Mouse (Mus musculus): ENCODE results near the gene Gm37240. TPM values are rescaled to one million over a fixed set of nuclear protein-coding genes. Genes with fewer than 3 reads are reported as not detected.

Gene Gm37240
- polyA plus RNA-seq, 1 experiment from 2014 or later: 0.82 TPM

GRCm38 (mm10) chr3:84731003-84731402 is 1156.3 kb downstream of the Gm37240 start:
- no peak overlapping the region for H3K4me3 ChIP-seq (ENCODE audit: low read depth, low read length)
- H3K27me3 ChIP-seq (ENCODE audit: control insufficient read depth, insufficient read depth, low read length): no peaks in the 10 kb centered on the region
- no peak overlapping the region for H3K9ac ChIP-seq (ENCODE audit: low read length)
- H3K27ac ChIP-seq (ENCODE audit: low read depth, low read length): no peak overlapping the region
- 32% methylated on average over 5 of the region's 5 CpGs for WGBS
- ATAC-seq (ENCODE audit: insufficient read depth, low FRiP score, low TSS enrichment): no peak
- H3K4me1 ChIP-seq (ENCODE audit: control insufficient read depth, insufficient read depth, low read length): peaks cover 5% of the 10 kb centered on the region; the same call in 1 of the 2 replicates
- no peaks in the 10 kb centered on the region for H3K9me3 ChIP-seq (ENCODE audit: control insufficient read depth, low read length)
- no peaks in the 10 kb centered on the region for H3K36me3 ChIP-seq (ENCODE audit: control insufficient read depth, insufficient read depth, low read length)
- no peak for DNase-seq (ENCODE audit: low spot score)
- no peak overlapping the region for H3K4me2 ChIP-seq (ENCODE audit: low read depth)

- no peak for ATAC-seq (ENCODE audit: insufficient read depth, low FRiP score, low TSS enrichment)
- H3K9ac ChIP-seq (ENCODE audit: low read length): no peak overlapping the region
- H3K4me2 ChIP-seq (ENCODE audit: low read depth): no peak overlapping the region
- no peaks in the 10 kb centered on the region for H3K9me3 ChIP-seq (ENCODE audit: control insufficient read depth, low read length)
- H3K27me3 ChIP-seq (ENCODE audit: control insufficient read depth, insufficient read depth, low read length): no peaks in the 10 kb centered on the region
- H3K4me1 ChIP-seq (ENCODE audit: control insufficient read depth, insufficient read depth, low read length): peaks cover 5% of the 10 kb centered on the region; the same call in 1 of the 2 replicates
- H3K4me3 ChIP-seq (ENCODE audit: low read depth, low read length): no peak overlapping the region
- H3K36me3 ChIP-seq (ENCODE audit: control insufficient read depth, insufficient read depth, low read length): no peaks in the 10 kb centered on the region
- no peak for DNase-seq (ENCODE audit: low spot score)
- 80% methylated on average over 6 of the region's 6 CpGs for WGBS
- no peak overlapping the region for H3K27ac ChIP-seq (ENCODE audit: low read depth, low read length)
These were observed 1157.5 kb downstream of the Gm37240 start for GRCm38 (mm10) chr3:84729806-84730205.

- ATAC-seq (ENCODE audit: insufficient read depth, low FRiP score, low TSS enrichment): no peak
- H3K4me3 ChIP-seq (ENCODE audit: low read depth, low read length): no peak overlapping the region
- no peaks in the 10 kb centered on the region for H3K4me1 ChIP-seq (ENCODE audit: control insufficient read depth, insufficient read depth, low read length)
- no peaks in the 10 kb centered on the region for H3K36me3 ChIP-seq (ENCODE audit: control insufficient read depth, insufficient read depth, low read length)
- H3K27ac ChIP-seq (ENCODE audit: low read depth, low read length): no peak overlapping the region
- no peaks in the 10 kb centered on the region for H3K27me3 ChIP-seq (ENCODE audit: control insufficient read depth, insufficient read depth, low read length)
- no peaks in the 10 kb centered on the region for H3K9me3 ChIP-seq (ENCODE audit: control insufficient read depth, low read length)
- no peak for DNase-seq (ENCODE audit: low spot score)
- no peak overlapping the region for H3K4me2 ChIP-seq (ENCODE audit: low read depth)
- no peak overlapping the region for H3K9ac ChIP-seq (ENCODE audit: low read length)
- WGBS: 78% methylated on average over 5 of the region's 5 CpGs
These were observed 1163.3 kb downstream of the Gm37240 start for GRCm38 (mm10) chr3:84723996-84724395.

DNA sequence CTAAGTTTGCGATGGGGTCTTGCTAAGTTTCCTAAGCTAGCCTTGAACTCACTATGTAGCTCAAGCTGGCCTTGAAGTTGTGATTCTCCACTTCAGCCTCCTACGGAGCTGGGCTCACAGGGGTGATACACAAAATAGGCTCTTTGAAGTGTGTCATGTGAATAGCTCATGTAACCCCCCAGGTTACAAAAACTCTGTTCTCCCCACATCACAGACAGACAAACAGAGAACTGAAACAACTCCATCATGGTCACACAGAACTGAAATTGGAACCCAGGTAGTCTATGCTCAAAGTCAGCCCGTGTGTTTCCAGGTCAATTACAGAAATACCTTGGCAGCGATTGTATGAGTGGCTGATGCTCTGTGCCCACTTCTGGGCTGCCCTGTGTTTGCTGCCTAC is 1164.6 kb downstream of the Gm37240 start:
- ATAC-seq (ENCODE audit: insufficient read depth, low FRiP score, low TSS enrichment): no peak
- H3K27me3 ChIP-seq (ENCODE audit: control insufficient read depth, insufficient read depth, low read length): no peaks in the 10 kb centered on the region
- WGBS: 93% methylated on average over 4 of the region's 4 CpGs

GRCm38 (mm10) chr3:84715073-84715768 is 1172.1 kb downstream of the Gm37240 start:
- H3K36me3 ChIP-seq (ENCODE audit: control insufficient read depth, insufficient read depth, low read length): no peaks in the 10 kb centered on the region
- no peak for ATAC-seq (ENCODE audit: insufficient read depth, low FRiP score, low TSS enrichment)
- no peak overlapping the region for H3K4me2 ChIP-seq (ENCODE audit: low read depth)
- H3K27me3 ChIP-seq (ENCODE audit: control insufficient read depth, insufficient read depth, low read length): no peaks in the 10 kb centered on the region
- no peaks in the 10 kb centered on the region for H3K4me1 ChIP-seq (ENCODE audit: control insufficient read depth, insufficient read depth, low read length)
- 93% methylated on average over 15 of the region's 15 CpGs for WGBS
- H3K27ac ChIP-seq (ENCODE audit: low read depth, low read length): no peak overlapping the region
- H3K4me3 ChIP-seq (ENCODE audit: low read depth, low read length): no peak overlapping the region
- DNase-seq (ENCODE audit: low spot score): no peak
- no peaks in the 10 kb centered on the region for H3K9me3 ChIP-seq (ENCODE audit: control insufficient read depth, low read length)
- H3K9ac ChIP-seq (ENCODE audit: low read length): no peak overlapping the region

More for the DNA sequence above, 1164.6 kb downstream of the Gm37240 start:
- Histone ChIP-seq H3K4me3 (ENCODE audit: low read depth, low read length) (no peak overlapping the region), H3K9me3 (ENCODE audit: control insufficient read depth, low read length) (no peaks in the 10 kb centered on the region), H3K27ac (ENCODE audit: low read depth, low read length) (no peak overlapping the region), H3K36me3 (ENCODE audit: control insufficient read depth, insufficient read depth, low read length) (no peaks in the 10 kb centered on the region), H3K4me1 (ENCODE audit: control insufficient read depth, insufficient read depth, low read length) (no peaks in the 10 kb centered on the region), H3K4me2 (ENCODE audit: low read depth) (no peak overlapping the region), H3K9ac (ENCODE audit: low read length) (no peak overlapping the region)
- DNase-seq (ENCODE audit: low spot score): no peak

GRCm38 (mm10) chr3:84712941-84713340 is 1174.4 kb downstream of the Gm37240 start:
- no peak for ATAC-seq (ENCODE audit: insufficient read depth, low FRiP score, low TSS enrichment)
- Histone ChIP-seq H3K4me2 (ENCODE audit: low read depth) (no peak overlapping the region), H3K27ac (ENCODE audit: low read depth, low read length) (no peak overlapping the region), H3K9me3 (ENCODE audit: control insufficient read depth, low read length) (no peaks in the 10 kb centered on the region), H3K9ac (ENCODE audit: low read length) (no peak overlapping the region), H3K4me3 (ENCODE audit: low read depth, low read length) (no peak overlapping the region), H3K36me3 (ENCODE audit: control insufficient read depth, insufficient read depth, low read length) (no peaks in the 10 kb centered on the region), H3K27me3 (ENCODE audit: control insufficient read depth, insufficient read depth, low read length) (no peaks in the 10 kb centered on the region), H3K4me1 (ENCODE audit: control insufficient read depth, insufficient read depth, low read length) (no peaks in the 10 kb centered on the region)
- no peak for DNase-seq (ENCODE audit: low spot score)
- 55% methylated on average over 2 of the region's 2 CpGs for WGBS

DNA sequence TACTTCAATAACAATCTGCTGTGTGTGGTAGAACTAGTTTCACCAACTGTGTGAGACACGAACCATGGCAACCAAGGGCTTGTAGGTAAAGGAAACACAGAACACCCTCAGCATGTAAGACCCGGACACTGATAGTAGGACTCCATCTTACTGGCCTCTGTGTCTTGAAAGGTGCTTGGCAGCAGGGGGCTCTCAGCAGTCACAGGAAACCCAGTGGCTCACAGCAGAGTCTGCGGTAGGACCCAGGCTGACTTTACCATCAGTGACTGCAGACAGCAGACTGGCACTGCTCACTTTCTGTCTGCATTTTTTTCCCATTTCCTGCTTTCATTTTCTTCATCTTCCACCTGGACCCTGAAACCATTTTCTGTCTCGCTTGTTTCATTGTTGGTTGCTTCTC is 1176.6 kb downstream of the Gm37240 start:
- no peak for ATAC-seq (ENCODE audit: insufficient read depth, low FRiP score, low TSS enrichment)
- no peaks in the 10 kb centered on the region for H3K27me3 ChIP-seq (ENCODE audit: control insufficient read depth, insufficient read depth, low read length)

DNA sequence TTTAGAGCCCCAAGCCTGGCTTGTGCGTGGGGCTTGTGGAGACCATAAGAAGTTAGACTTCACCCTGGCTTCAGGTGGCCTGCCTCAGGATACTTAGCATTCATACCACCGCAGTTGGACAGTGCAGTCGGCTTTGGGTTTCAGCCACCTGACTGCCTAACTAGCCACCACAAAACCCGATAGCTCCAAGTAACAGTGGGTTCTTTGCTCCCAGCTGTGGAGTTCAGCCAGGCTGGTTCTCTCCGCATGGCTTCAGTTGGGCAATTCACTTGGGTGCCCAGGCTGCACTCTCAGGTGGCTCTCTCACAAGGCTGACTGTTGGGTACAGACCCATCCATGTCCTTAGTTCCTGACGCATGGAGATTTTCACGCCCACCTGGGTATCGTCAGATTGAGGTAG is 1177.4 kb downstream of the Gm37240 start:
- H3K9me3 ChIP-seq (ENCODE audit: control insufficient read depth, low read length): no peaks in the 10 kb centered on the region
- H3K4me1 ChIP-seq (ENCODE audit: control insufficient read depth, insufficient read depth, low read length): no peaks in the 10 kb centered on the region
- H3K4me2 ChIP-seq (ENCODE audit: low read depth): no peak overlapping the region
- H3K4me3 ChIP-seq (ENCODE audit: low read depth, low read length): no peak overlapping the region
- no peak overlapping the region for H3K9ac ChIP-seq (ENCODE audit: low read length)
- no peaks in the 10 kb centered on the region for H3K27me3 ChIP-seq (ENCODE audit: control insufficient read depth, insufficient read depth, low read length)
- H3K27ac ChIP-seq (ENCODE audit: low read depth, low read length): no peak overlapping the region
- no peaks in the 10 kb centered on the region for H3K36me3 ChIP-seq (ENCODE audit: control insufficient read depth, insufficient read depth, low read length)
- 90% methylated on average over 8 of the region's 8 CpGs for WGBS
- ATAC-seq (ENCODE audit: insufficient read depth, low FRiP score, low TSS enrichment) (no peak), DNase-seq (ENCODE audit: low spot score) (no peak)

More for the DNA sequence above, 1176.6 kb downstream of the Gm37240 start:
- DNase-seq (ENCODE audit: low spot score): no peak
- H3K4me2 ChIP-seq (ENCODE audit: low read depth): no peak overlapping the region
- H3K4me3 ChIP-seq (ENCODE audit: low read depth, low read length): no peak overlapping the region
- H3K9me3 ChIP-seq (ENCODE audit: control insufficient read depth, low read length): no peaks in the 10 kb centered on the region
- H3K9ac ChIP-seq (ENCODE audit: low read length): no peak overlapping the region
- H3K4me1 ChIP-seq (ENCODE audit: control insufficient read depth, insufficient read depth, low read length): no peaks in the 10 kb centered on the region
- H3K27ac ChIP-seq (ENCODE audit: low read depth, low read length): no peak overlapping the region
- 94% methylated on average over 4 of the region's 4 CpGs for WGBS
- H3K36me3 ChIP-seq (ENCODE audit: control insufficient read depth, insufficient read depth, low read length): no peaks in the 10 kb centered on the region

DNA sequence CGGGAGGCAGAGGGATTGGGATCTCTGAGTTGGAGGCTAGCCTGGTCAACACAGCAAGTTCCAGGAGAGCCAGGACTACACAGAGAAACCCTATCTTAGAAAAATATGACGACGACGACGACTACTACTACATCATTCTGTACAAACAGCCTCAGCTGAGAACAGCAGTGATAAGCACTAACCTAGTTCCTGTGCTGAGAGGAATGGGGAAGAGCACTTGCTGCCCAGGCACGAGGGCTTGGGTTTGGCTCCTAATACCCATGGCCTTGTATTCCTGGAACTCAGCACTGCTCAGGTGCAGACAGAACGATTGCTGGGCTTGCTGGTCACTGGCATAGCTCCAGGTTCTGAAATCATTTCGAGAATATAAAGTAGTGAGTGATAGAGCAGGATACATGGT is 1178.2 kb downstream of the Gm37240 start:
- no peak overlapping the region for H3K27ac ChIP-seq (ENCODE audit: low read depth, low read length)
- WGBS: 87% methylated on average over 8 of the region's 8 CpGs
- no peak overlapping the region for H3K4me2 ChIP-seq (ENCODE audit: low read depth)
- no peak overlapping the region for H3K4me3 ChIP-seq (ENCODE audit: low read depth, low read length)
- ATAC-seq (ENCODE audit: insufficient read depth, low FRiP score, low TSS enrichment) (no peak), DNase-seq (ENCODE audit: low spot score) (no peak)
- no peaks in the 10 kb centered on the region for H3K4me1 ChIP-seq (ENCODE audit: control insufficient read depth, insufficient read depth, low read length)
- no peak overlapping the region for H3K9ac ChIP-seq (ENCODE audit: low read length)
- no peaks in the 10 kb centered on the region for H3K36me3 ChIP-seq (ENCODE audit: control insufficient read depth, insufficient read depth, low read length)
- H3K9me3 ChIP-seq (ENCODE audit: control insufficient read depth, low read length): no peaks in the 10 kb centered on the region
- H3K27me3 ChIP-seq (ENCODE audit: control insufficient read depth, insufficient read depth, low read length): no peaks in the 10 kb centered on the region

Measured in neural tube, embryonic 11.5 days (tissue).